Mouse (Mus musculus) cortical plate, adult 2 months (tissue): ENCODE data around the gene Ddx49.

Source experiments
- CTCF ChIP-seq: fragments of 200-500 bp; IDR thresholded peaks from 2 replicates; pipeline ENCODE4 v1.5.1; 2011; ENCODE audit warnings: mild to moderate bottlenecking, control low read depth, low read length; ENCODE audit not compliant: insufficient read depth; ENCODE audit errors: extremely low read depth
- POLR2A ChIP-seq: fragments of 200-500 bp; IDR thresholded peaks from 2 replicates; pipeline ENCODE4 v1.6.1; 2011; ENCODE audit warnings: mild to moderate bottlenecking, low read length, control low read depth; ENCODE audit not compliant: insufficient read depth; ENCODE audit errors: extremely low read depth

- TF ChIP-seq POLR2A = peak; percentile 69
- no peak for TF ChIP-seq CTCF
Measured at GRCm38 (mm10) chr8:70302358-70302890, at the start of gene Ddx49, which contains the start of gene Cope.
